Mouse (Mus musculus): ENCODE measurements at regions not wholly inside any gene's neighbourhood (a gene's known extent, or its start where the extent isn't known, plus 50 kb on each side); places are given as distances from the start of the nearest gene placed in this dataset.

- no peak for DNase-seq (ENCODE audit: low spot score in 2 of 2)
Measured at GRCm38 (mm10) chr8:82265745-82266144, 137.3 kb downstream of the Il15 start.

DNA sequence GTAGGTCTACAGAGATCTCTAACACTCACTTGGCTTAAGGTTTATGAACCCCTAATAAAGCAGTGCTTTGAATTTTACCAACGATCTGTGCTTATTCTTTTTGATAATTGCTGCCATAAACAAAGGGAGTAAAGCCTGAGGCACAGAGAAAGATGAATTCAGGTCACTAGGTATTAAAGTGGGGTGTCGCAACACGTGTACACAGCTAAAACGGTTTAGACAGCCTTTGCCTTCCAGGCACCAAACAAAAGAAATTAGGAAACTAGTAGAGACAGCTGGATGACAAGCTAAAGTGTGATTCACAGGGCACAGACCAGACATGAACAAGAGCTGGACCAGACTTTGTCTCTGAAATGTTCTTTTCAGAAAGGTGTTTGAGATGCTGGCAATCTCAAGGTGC lies 140.8 kb downstream of the Il15 start:
- no peak for DNase-seq (ENCODE audit: low spot score in 2 of 2)

- no peak for DNase-seq (ENCODE audit: low spot score in 2 of 2)
Measured at GRCm38 (mm10) chr8:82260613-82261012, 142.4 kb downstream of the Il15 start.

GRCm38 (mm10) chr8:82255815-82256214 lies 147.2 kb downstream of the Il15 start:
- no peak for DNase-seq (ENCODE audit: low spot score in 2 of 2)

- DNase-seq (ENCODE audit: low spot score in 2 of 2), result no peak
Measured at GRCm38 (mm10) chr8:82252406-82252805, 150.6 kb downstream of the Il15 start.

- no peak for DNase-seq (ENCODE audit: low spot score in 2 of 2)
Measured at GRCm38 (mm10) chr8:82249841-82250577, 153.0 kb downstream of the Il15 start.

DNA sequence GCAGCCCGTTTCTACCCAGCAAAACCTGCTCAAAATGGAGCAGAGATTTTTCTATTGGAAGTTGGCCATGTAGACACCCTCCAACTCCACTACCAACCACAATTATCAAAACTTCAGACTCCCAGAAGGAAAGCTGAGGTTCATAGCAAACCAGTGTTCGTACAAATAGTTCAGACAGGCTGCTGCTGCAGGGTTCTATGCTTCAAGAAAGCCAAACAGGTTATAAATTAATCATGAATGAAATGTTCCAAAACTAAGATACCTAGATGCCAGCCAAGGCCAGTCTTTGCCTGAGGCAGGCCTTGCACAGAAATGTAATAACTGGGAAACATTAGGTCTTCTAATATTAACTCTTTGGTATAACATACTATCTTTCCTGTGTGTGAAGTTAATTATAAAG lies 158.9 kb downstream of the Il15 start:
- no peak for DNase-seq (ENCODE audit: low spot score in 2 of 2)

DNA sequence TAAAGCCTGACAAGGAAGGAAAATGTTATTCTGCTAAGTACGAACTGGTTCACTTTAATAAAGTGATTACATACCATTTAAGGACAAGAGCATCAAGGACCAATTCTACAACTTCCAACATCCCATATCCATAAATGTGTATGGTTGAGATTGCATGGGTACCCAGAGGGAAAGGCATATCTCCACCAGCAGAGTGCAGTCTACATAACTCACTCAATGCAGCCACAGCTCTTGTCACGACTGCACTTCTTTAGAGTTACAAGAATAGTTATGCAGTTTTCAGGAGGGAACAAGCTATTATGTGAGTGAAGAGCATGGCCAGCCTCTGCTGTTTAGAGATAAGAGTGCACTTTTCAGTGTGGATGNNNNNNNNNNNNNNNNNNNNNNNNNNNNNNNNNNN lies 173.1 kb downstream of the Il15 start:
- no peak for DNase-seq (ENCODE audit: low spot score in 2 of 2)

GRCm38 (mm10) chr8:82201746-82202145 lies 201.3 kb downstream of the Il15 start:
- no peak for DNase-seq (ENCODE audit: low spot score in 2 of 2)

DNA sequence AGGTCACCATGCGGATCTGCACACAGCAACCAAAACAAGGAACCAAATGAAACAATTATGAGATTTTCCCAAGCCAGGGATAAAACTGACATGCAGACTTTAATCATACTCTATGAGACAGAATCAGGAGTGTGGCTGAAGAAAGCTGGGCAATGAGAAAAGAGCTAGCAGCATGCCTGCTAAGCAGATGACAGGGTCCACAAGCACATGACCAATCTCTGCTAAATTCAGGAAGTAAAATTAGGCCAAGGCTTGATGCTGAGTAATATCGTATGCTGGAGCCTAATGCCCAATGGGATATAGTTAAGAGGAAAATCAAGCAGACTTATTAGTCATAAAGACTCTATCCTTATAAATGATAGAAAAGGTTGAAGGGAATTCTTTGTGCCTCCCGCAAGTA lies 202.8 kb downstream of the Il15 start:
- no peak for DNase-seq (ENCODE audit: low spot score in 2 of 2)

GRCm38 (mm10) chr8:82196504-82196903 lies 206.5 kb downstream of the Il15 start:
- no peak for DNase-seq (ENCODE audit: low spot score in 2 of 2)

GRCm38 (mm10) chr8:82195112-82195511 lies 207.9 kb downstream of the Il15 start:
- peak in 1 of 2 experiments; percentile 6 for DNase-seq (ENCODE audit: low spot score in 2 of 2)

DNA sequence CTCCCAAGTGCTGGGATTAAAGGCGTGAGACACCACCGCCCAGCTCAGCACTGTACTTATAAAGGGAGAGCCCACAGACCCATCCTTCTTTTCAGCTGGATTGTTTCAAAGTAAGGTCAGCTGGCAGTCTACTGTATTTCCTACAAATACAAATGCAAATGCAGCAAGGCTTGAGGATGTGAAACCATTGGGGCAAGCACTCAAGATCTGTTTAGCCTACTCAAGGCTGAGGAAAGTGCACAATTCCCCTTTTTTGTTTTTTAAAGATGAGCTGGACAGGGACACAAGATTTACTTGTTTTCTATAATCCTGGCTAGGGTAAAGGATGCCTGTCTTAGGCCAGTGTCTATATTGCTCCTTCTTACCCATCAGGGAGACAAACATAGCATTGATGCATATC lies 212.0 kb downstream of the Il15 start:
- DNase-seq (ENCODE audit: low spot score in 2 of 2), result no peak

GRCm38 (mm10) chr8:82187138-82187880 lies 215.7 kb downstream of the Il15 start:
- no peak for DNase-seq (ENCODE audit: low spot score in 2 of 2)

- no peak for DNase-seq (ENCODE audit: low spot score in 2 of 2)
Measured at GRCm38 (mm10) chr8:82184022-82184421, 219.0 kb downstream of the Il15 start.
